Mouse (Mus musculus) G1E-ER4 (cell line): ENCODE measurements around the gene Filip1l. TPM values are rescaled to one million over a fixed set of nuclear protein-coding genes. Genes with fewer than 3 reads are reported as not detected.

Source experiments
- GATA1 ChIP-seq: IDR thresholded peaks from one replicate; pipeline ENCODE4 v1.8.0; 2012; ENCODE audit warnings: low read length, inconsistent platforms
- polyA plus RNA-seq: library from polyadenylated mRNA; stranded (reverse); fragments of >175 nt; gene quantifications from 2 replicates; pipeline ENCODE4 v1.2.3, GENCODE M21; 2012

The Filip1l gene
- polyA plus RNA-seq, 1 experiment = not detected

- no peak for TF ChIP-seq GATA1
Measured at GRCm38 (mm10) chr16:57412766-57413165, 59.9 kb downstream of the Filip1l start.

GRCm38 (mm10) chr16:57416049-57416448, 63.2 kb downstream of the Filip1l start:
- TF ChIP-seq GATA1 = no peak

- TF ChIP-seq GATA1 = no peak
Measured at GRCm38 (mm10) chr16:57417017-57417416, 64.1 kb downstream of the Filip1l start.

- no peak for TF ChIP-seq GATA1
Measured at GRCm38 (mm10) chr16:57417955-57418354, 65.1 kb downstream of the Filip1l start.

GRCm38 (mm10) chr16:57419332-57419731, 66.4 kb downstream of the Filip1l start:
- no peak for TF ChIP-seq GATA1

- no peak for TF ChIP-seq GATA1
Measured at GRCm38 (mm10) chr16:57419881-57420280, 67.0 kb downstream of the Filip1l start.

- TF ChIP-seq GATA1 = no peak
Measured at GRCm38 (mm10) chr16:57420773-57421556, 68.1 kb downstream of the Filip1l start.

GRCm38 (mm10) chr16:57421680-57422417, 69.0 kb downstream of the Filip1l start:
- TF ChIP-seq GATA1 = no peak

- no peak for TF ChIP-seq GATA1
Measured at GRCm38 (mm10) chr16:57423001-57423800, 70.3 kb downstream of the Filip1l start.

- TF ChIP-seq GATA1 = no peak
Measured at GRCm38 (mm10) chr16:57426680-57427079, 73.8 kb downstream of the Filip1l start.

GRCm38 (mm10) chr16:57427516-57428285, 74.8 kb downstream of the Filip1l start:
- no peak for TF ChIP-seq GATA1

GRCm38 (mm10) chr16:57428977-57429376, 76.1 kb downstream of the Filip1l start:
- TF ChIP-seq GATA1 = no peak

- no peak for TF ChIP-seq GATA1
Measured at GRCm38 (mm10) chr16:57431294-57431693, 78.4 kb downstream of the Filip1l start.

- TF ChIP-seq GATA1 = no peak
Measured at GRCm38 (mm10) chr16:57433173-57433572, 80.3 kb downstream of the Filip1l start.

GRCm38 (mm10) chr16:57433671-57434070, 80.8 kb downstream of the Filip1l start:
- no peak for TF ChIP-seq GATA1
